Mouse (Mus musculus) lung, postnatal 36 days (tissue): ENCODE data around the gene P2rx2.
A peak's percentile ranks its signal among the peaks of the same experiment; 100 is the strongest.

Source experiments
- DNase-seq: peaks from one replicate; pipeline ENCODE4 v3.0.0; 2022; ENCODE audit warnings: mixed read lengths

Gene P2rx2

DNA sequence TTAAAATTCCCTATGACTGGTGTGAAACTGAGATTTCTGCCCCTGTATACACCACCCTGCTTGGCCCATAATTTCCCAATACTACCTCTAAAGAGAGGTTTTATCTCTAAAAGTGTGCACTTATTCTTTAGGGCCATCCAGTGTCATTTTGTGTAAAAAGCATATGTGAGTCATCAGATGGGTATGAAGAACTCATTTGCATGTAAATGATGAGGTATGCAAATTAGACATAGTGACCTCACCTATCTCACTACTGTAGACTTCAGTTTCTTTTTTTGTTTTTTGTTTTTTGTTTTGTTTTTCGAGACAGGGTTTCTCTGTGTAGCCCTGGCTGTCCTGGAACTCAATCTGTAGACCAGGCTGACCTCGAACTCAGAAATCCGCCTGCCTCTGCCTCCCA lies 29.9 kb downstream of the P2rx2 start:
- no peak for DNase-seq

DNA sequence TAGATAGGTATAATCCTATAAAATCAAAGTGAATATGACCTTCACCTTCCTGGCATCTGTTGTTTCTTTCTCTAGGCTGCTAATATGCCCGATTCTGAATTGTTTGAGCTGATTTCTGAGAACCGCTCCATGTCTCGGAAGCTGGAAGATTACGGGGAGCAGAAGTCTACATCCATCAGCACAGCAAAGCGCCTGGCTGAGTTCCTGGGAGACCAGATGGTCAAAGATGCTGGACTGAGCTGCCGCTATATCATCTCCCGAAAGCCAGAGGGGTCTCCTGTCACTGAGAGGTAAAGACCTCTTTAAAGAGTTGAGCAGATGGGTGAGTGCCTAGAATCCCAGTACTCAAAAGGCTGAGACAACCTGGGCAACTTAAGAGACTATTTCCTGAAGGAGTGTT lies 34.2 kb downstream of the P2rx2 start:
- no peak for DNase-seq

DNA sequence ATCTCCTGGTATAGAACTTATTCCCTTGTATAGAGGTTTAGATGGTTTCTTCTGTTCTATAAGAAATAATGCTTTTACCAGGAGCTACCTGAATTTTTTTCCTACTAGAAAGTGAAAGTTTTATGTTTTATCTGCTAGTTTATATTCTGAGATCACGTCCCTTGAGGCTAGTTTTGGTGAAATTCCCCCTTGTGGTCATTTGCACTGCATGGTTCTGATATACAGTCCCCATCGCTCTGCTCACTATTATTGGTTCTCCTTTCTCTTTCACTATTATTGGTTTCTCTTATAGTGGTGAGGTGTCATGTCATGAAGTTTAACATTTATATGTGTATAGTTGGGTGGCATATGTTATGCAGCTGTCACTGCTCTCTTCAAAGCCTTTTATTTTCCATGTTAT lies 42.4 kb downstream of the P2rx2 start:
- no peak for DNase-seq

DNA sequence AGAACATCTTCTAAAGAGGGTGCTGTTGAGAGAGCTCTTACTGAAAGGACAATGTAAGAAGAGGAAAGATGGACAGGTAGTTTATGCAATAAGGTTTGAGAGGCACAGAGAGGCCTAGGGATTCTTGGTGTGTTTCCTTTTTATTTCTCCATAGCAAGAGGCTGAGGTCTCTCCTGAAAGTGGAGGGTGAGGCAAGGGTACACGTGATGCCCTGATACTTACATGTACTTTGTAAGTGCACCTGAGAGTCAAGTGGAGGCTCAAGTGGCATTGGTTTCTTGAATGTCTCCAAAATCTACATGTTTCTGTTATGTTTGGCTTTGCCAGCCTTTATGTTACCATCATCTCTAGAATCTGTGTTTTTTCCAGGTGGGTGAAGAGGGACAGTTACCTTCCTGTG lies 46.4 kb downstream of the P2rx2 start:
- peak; percentile 18 for DNase-seq

DNA sequence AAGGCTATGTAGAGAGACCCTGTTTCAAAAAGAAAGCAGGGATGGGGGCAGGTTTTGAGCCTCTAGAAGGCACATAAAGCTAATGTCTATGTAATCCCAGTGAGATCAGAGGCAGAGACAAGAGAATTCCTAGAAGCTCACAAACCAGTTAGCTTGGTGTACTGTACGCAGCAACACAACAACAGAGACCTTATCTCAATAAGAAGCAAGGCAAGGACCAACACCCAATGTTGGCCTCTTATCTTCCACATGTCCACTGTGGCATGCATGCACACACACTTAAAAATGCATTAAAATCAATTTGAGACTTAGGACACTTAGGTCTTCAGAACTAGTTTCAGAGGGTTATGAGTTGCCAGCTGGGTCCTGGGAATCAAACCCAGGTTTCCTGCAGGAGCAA lies 51.4 kb downstream of the P2rx2 start:
- no peak for DNase-seq
